In the genomic region with DNA sequence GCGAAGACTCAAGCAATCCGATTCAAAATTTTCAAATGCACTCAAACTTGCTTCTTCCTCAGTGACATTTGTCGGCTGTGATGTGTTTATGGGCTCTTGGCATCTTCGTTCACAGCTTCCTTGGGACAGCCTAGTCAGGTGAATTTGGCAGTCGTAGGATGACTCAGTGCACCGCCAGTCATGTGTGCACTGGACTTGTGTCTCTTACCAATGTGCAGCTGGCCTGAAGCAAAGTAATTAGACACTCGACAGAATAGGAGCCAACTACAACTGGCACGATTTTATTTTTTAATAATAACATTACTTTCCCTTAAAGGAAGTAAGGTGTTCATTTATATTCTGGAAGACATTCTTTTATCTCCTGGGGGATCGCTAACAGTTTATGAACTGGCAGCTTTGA, we compare ENCODE assay signal across 22 mouse cellular contexts.
A peak's percentile ranks its signal among the peaks of the same experiment; 100 is the strongest.
DNase-seq lines count a peak whose midpoint lies in the region; ATAC-seq and TF ChIP-seq lines count a peak whose summit lies in the region.
"Had no signal": no experiment of that assay in that cellular context is flagged by ENCODE, and none has a peak within 500 bp of the region (broad histone marks: within the 10 kb centered on the region; RNA-seq: fewer than 3 reads in every experiment).

No protein-coding gene starts in this region.

- TF ChIP-seq POLR2A in limb, embryonic 14.5 days (IDR thresholded peaks at IDR 0.05; ENCODE audit: borderline replicate concordance, extremely low read depth, insufficient read depth, insufficient read length): no peak

- H3K9ac ChIP-seq in kidney, embryonic 15.5 days: no peak overlapping the region
- H3K9ac ChIP-seq in limb, embryonic 14.5 days (ENCODE audit: low read depth, low read length, severe bottlenecking): no peak overlapping the region
- H3K9ac ChIP-seq: embryonic facial prominence, embryonic 15.5 days; limb, embryonic 12.5 days; midbrain, embryonic 12.5 days; neural tube, embryonic 12.5 days had no signal

- TF ChIP-seq CTCF in gastrocnemius, adult 2 months (IDR thresholded peaks at IDR 0.05): no peak

- intact Hi-C loops in gastrocnemius, adult 2 months (cut with DNase I): no loop called here
- intact Hi-C loops in gastrocnemius, postnatal 36 days (cut with DNase I): no loop called here

- peak; percentile 18 for DNase-seq in gastrocnemius, adult 2 months
- DNase-seq in gastrocnemius, postnatal 36 days: no peak
- peak; percentile 14 to 35 for DNase-seq in kidney, postnatal 36 days
- peak; percentile 18 for DNase-seq in NIH3T3 (ENCODE audit: low read depth)
- DNase-seq in limb, embryonic 14.5 days (ENCODE audit: low spot score): no peak
- no peak for DNase-seq in midbrain, embryonic 10.5 days (ENCODE audit: low spot score)
- DNase-seq in adrenal gland, postnatal 4 days (ENCODE audit: low spot score in 2 of 2): no peak
- DNase-seq: adrenal gland, postnatal 25 days; cerebellum, adult 8-10 months; embryo, embryonic 11 days; gastrocnemius, postnatal 25 days; right cerebral cortex, adult 18-20 months had no signal

- H3K36me3 ChIP-seq in kidney, embryonic 15.5 days: no peaks in the 10 kb centered on the region
- H3K36me3 ChIP-seq in limb, embryonic 14.5 days (ENCODE audit: control insufficient read depth, insufficient read depth, low read length): no peaks in the 10 kb centered on the region
- no peaks in the 10 kb centered on the region for H3K36me3 ChIP-seq in midbrain, embryonic 10.5 days
- H3K36me3 ChIP-seq: embryonic facial prominence, embryonic 15.5 days; heart, embryonic 10.5 days; hindbrain, embryonic 10.5 days; limb, embryonic 12.5 days; midbrain, embryonic 12.5 days; neural tube, embryonic 12.5 days had no signal

- no peak overlapping the region for H3K4me3 ChIP-seq in gastrocnemius, adult 2 months
- no peak overlapping the region for H3K4me3 ChIP-seq in kidney, embryonic 15.5 days (replicated peaks)
- no peak overlapping the region for H3K4me3 ChIP-seq in limb, embryonic 14.5 days (replicated peaks; ENCODE audit: low read length)
- no peak overlapping the region for H3K4me3 ChIP-seq in midbrain, embryonic 10.5 days
- H3K4me3 ChIP-seq: embryonic facial prominence, embryonic 15.5 days; heart, embryonic 10.5 days; hindbrain, embryonic 10.5 days; limb, embryonic 12.5 days; midbrain, embryonic 12.5 days; neural tube, embryonic 12.5 days had no signal

- no peak overlapping the region for H3K4me2 ChIP-seq in kidney, embryonic 15.5 days
- no peak overlapping the region for H3K4me2 ChIP-seq in limb, embryonic 14.5 days (replicated peaks; ENCODE audit: low read depth, low read length, severe bottlenecking)
- H3K4me2 ChIP-seq: embryonic facial prominence, embryonic 15.5 days; limb, embryonic 12.5 days; midbrain, embryonic 12.5 days; neural tube, embryonic 12.5 days had no signal

- no peaks in the 10 kb centered on the region for H3K9me3 ChIP-seq in kidney, embryonic 15.5 days (replicated peaks)
- no peaks in the 10 kb centered on the region for H3K9me3 ChIP-seq in limb, embryonic 14.5 days (ENCODE audit: control insufficient read depth, low read length)
- no peaks in the 10 kb centered on the region for H3K9me3 ChIP-seq in midbrain, embryonic 10.5 days (replicated peaks)
- H3K9me3 ChIP-seq: embryonic facial prominence, embryonic 15.5 days; heart, embryonic 10.5 days; hindbrain, embryonic 10.5 days; limb, embryonic 12.5 days; midbrain, embryonic 12.5 days; neural tube, embryonic 12.5 days had no signal

- no peak overlapping the region for H3K27ac ChIP-seq in gastrocnemius, adult 2 months
- H3K27ac ChIP-seq in kidney, embryonic 15.5 days: no peak overlapping the region
- H3K27ac ChIP-seq in limb, embryonic 14.5 days (replicated peaks; ENCODE audit: low read depth, low read length): no peak overlapping the region
- H3K27ac ChIP-seq in midbrain, embryonic 10.5 days (replicated peaks): no peak overlapping the region
- H3K27ac ChIP-seq: embryonic facial prominence, embryonic 15.5 days; heart, embryonic 10.5 days; hindbrain, embryonic 10.5 days; hindbrain, postnatal 0 days; limb, embryonic 12.5 days; midbrain, embryonic 12.5 days; neural tube, embryonic 12.5 days had no signal

- WGBS in kidney, embryonic 15.5 days: 73% methylated on average over 9 of the region's 9 CpGs
- WGBS in limb, embryonic 14.5 days: 66% methylated on average over 9 of the region's 9 CpGs
- 94% methylated on average over 9 of the region's 9 CpGs for WGBS in midbrain, embryonic 10.5 days

- no peaks in the 10 kb centered on the region for H3K27me3 ChIP-seq in kidney, embryonic 15.5 days
- no peaks in the 10 kb centered on the region for H3K27me3 ChIP-seq in limb, embryonic 14.5 days (ENCODE audit: control insufficient read depth, insufficient read depth, low read length)
- no peaks in the 10 kb centered on the region for H3K27me3 ChIP-seq in midbrain, embryonic 10.5 days (ENCODE audit: low read depth, poor library complexity, severe bottlenecking)
- H3K27me3 ChIP-seq: embryonic facial prominence, embryonic 15.5 days; limb, embryonic 12.5 days; midbrain, embryonic 12.5 days; neural tube, embryonic 12.5 days had no signal

- ATAC-seq in kidney, embryonic 15.5 days (replicated peaks; ENCODE audit: low FRiP score): no peak
- 0 out of 2 replicates have a peak, but pooled peaks have one; percentile 37 for ATAC-seq in limb, embryonic 14.5 days (ENCODE audit: low FRiP score, low read depth)
- ATAC-seq: hindbrain, postnatal 0 days; intestine, postnatal 0 days; lung, postnatal 0 days had no signal

- H3K4me1 ChIP-seq in kidney, embryonic 15.5 days: 0 out of 2 replicates have a peak, but pooled peaks cover 6% of the 10 kb centered on the region
- peaks cover 8% of the 10 kb centered on the region for H3K4me1 ChIP-seq in limb, embryonic 14.5 days (ENCODE audit: control insufficient read depth, insufficient read depth, low read length)
- no peaks in the 10 kb centered on the region for H3K4me1 ChIP-seq in midbrain, embryonic 10.5 days
- H3K4me1 ChIP-seq: embryonic facial prominence, embryonic 15.5 days; heart, embryonic 10.5 days; hindbrain, embryonic 10.5 days; midbrain, embryonic 12.5 days; neural tube, embryonic 12.5 days had no signal

Comparison
In these comparisons a context has a peak if more than half of its experiments do, and no peak if none do; other contexts are left out.
1. DNase-seq: peak in gastrocnemius, adult 2 months (single experiment), kidney, postnatal 36 days (2 of 2) and NIH3T3 (single experiment); none in gastrocnemius, postnatal 36 days (0 of 2), limb, embryonic 14.5 days (single experiment), midbrain, embryonic 10.5 days (single experiment) and adrenal gland, postnatal 4 days (0 of 2).